Mouse (Mus musculus) heart, embryonic 14.5 days (tissue): ENCODE measurements at regions not wholly inside any gene's neighbourhood (a gene's known extent, or its start where the extent isn't known, plus 50 kb on each side); places are given as distances from the start of the nearest gene placed in this dataset.

Experiments
- ATAC-seq: fragments of 200-750 bp; cut with Nextera tagmentation; 2 replicates; pipeline ENCODE4 v1.8.0; 2017; ENCODE audit warnings: low read depth, moderate TSS enrichment; ENCODE audit not compliant: insufficient number of reproducible peaks, insufficient read depth, low FRiP score
- H3K27ac ChIP-seq, 2 experiments: fragments of 200-500 bp in 1 of 2; fragments of 300-500 bp in 1 of 2; sonication (generic) in 1 of 2; replicated peaks in 1 of 2; 2 replicates each; pipeline ENCODE4 v1.5.1; 2012 to 2014; ENCODE audit warnings: low read depth in 2 of 2, low read length in 2 of 2, control low read depth in 1 of 2, mild to moderate bottlenecking in 1 of 2, mixed read lengths in 1 of 2; ENCODE audit not compliant: control insufficient read depth in 1 of 2, insufficient read depth in 1 of 2
- H3K27me3 ChIP-seq: fragments of 300-500 bp; sonication (generic); 2 replicates; pipeline ENCODE4 v1.6.1; 2014; ENCODE audit warnings: mild to moderate bottlenecking, low read length, control low read depth; ENCODE audit not compliant: control insufficient read depth, insufficient read depth
- H3K36me3 ChIP-seq: fragments of 300-500 bp; sonication (generic); 2 replicates; pipeline ENCODE4 v1.6.1; 2014; ENCODE audit warnings: mild to moderate bottlenecking, control low read depth, low read length, mixed read lengths; ENCODE audit not compliant: control insufficient read depth, insufficient read depth
- H3K4me1 ChIP-seq, 2 experiments: fragments of 200-500 bp in 1 of 2; fragments of 300-500 bp in 1 of 2; sonication (generic) in 1 of 2; 2 replicates each; pipeline ENCODE4 v1.6.1; 2012 to 2014; ENCODE audit warnings: low read length in 2 of 2, control low read depth in 1 of 2, mixed read lengths in 1 of 2; ENCODE audit not compliant: control insufficient read depth in 2 of 2, insufficient read depth in 2 of 2
- H3K4me2 ChIP-seq: fragments of 300-500 bp; sonication (generic); 2 replicates; pipeline ENCODE4 v1.6.1; 2014; ENCODE audit warnings: mild to moderate bottlenecking, low read length
- H3K4me3 ChIP-seq, 2 experiments: fragments of 200-500 bp in 1 of 2; fragments of 300-500 bp in 1 of 2; sonication (generic) in 1 of 2; 2 replicates each; pipeline ENCODE4 v1.5.1; 2012 to 2014; ENCODE audit warnings: low read length in 2 of 2, mild to moderate bottlenecking in 2 of 2, control low read depth in 1 of 2, low read depth in 1 of 2, moderate library complexity in 1 of 2; ENCODE audit not compliant: control insufficient read depth in 1 of 2, insufficient read depth in 1 of 2
- H3K9ac ChIP-seq: fragments of 300-500 bp; sonication (generic); 2 replicates; pipeline ENCODE4 v1.6.1; 2014; ENCODE audit warnings: mild to moderate bottlenecking, low read length
- H3K9me3 ChIP-seq: fragments of 300-500 bp; sonication (generic); 2 replicates; pipeline ENCODE4 v1.6.1; 2016; ENCODE audit warnings: low read length, control low read depth; ENCODE audit not compliant: control insufficient read depth
- WGBS: fragments of 180-500 bp; shearing (Covaris S2); extraction: QIAGEN DNeasy Blood & Tissue Kit; methylation state at CpG from one replicate; pipeline ENCODE4 v1.1.7; 2014; 5-methylcytosine and 5-hydroxymethylcytosine counted together

GRCm38 (mm10) chr1:105900158-105900557 lies 90.0 kb upstream of the Zcchc2 start:
- ATAC-seq = no peak
- no peaks in the 10 kb centered on the region for H3K27me3 ChIP-seq
- no peak overlapping the region for H3K9ac ChIP-seq
- no peaks in the 10 kb centered on the region for H3K4me1 ChIP-seq
- WGBS = 79% methylated on average over 5 of the region's 5 CpGs
- H3K4me2 ChIP-seq = no peak overlapping the region
- H3K9me3 ChIP-seq = no peaks in the 10 kb centered on the region
- no peaks in the 10 kb centered on the region for H3K36me3 ChIP-seq
- H3K27ac ChIP-seq = no peak overlapping the region
- no peak overlapping the region for H3K4me3 ChIP-seq

DNA sequence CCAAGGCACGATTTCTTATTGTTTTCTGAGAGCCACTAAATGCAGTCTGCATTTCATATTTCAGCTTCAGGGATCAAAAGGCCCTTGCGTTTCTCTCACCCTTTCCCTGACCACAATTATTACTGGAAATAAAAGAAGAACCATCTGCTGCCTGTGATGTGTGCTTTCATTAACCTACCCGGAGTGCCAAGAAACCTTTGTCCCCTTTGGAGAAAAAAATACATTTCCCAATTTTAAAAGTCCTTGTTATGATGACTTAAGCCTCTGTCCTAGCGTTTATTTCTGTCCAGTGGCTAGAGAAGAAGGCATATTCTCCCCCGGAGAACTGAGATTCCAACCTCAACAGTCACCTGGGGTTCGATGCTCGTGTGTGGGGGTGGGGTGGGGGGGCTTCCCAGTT lies 89.3 kb upstream of the Zcchc2 start:
- Histone ChIP-seq H3K9me3 (no peaks in the 10 kb centered on the region), H3K36me3 (no peaks in the 10 kb centered on the region), H3K27me3 (no peaks in the 10 kb centered on the region), H3K27ac (no peak overlapping the region), H3K4me2 (no peak overlapping the region), H3K9ac (no peak overlapping the region), H3K4me3 (no peak overlapping the region), H3K4me1 (no peaks in the 10 kb centered on the region)
- no peak for ATAC-seq
- 77% methylated on average over 7 of the region's 7 CpGs for WGBS

- Histone ChIP-seq H3K4me1 (peaks cover 16% of the 10 kb centered on the region in 2 experiments), H3K9me3 (no peaks in the 10 kb centered on the region), H3K27me3 (no peaks in the 10 kb centered on the region), H3K9ac (no peak overlapping the region), H3K36me3 (no peaks in the 10 kb centered on the region), H3K4me3 (no peak overlapping the region), H3K27ac (no peak overlapping the region), H3K4me2 (no peak overlapping the region)
- WGBS = 59% methylated on average over 8 of the region's 8 CpGs
- ATAC-seq = no peak
Observed at GRCm38 (mm10) chr1:105903286-105904115, 86.7 kb upstream of the Zcchc2 start.

GRCm38 (mm10) chr1:105904737-105905136 lies 85.5 kb upstream of the Zcchc2 start:
- ATAC-seq = no peak
- H3K9me3 ChIP-seq = no peaks in the 10 kb centered on the region
- no peak overlapping the region for H3K4me3 ChIP-seq
- H3K9ac ChIP-seq = no peak overlapping the region
- WGBS = 97% methylated on average over 3 of the region's 3 CpGs
- no peak overlapping the region for H3K4me2 ChIP-seq
- H3K4me1 ChIP-seq = peaks cover 17 to 19% of the 10 kb centered on the region in 2 experiments
- H3K36me3 ChIP-seq = no peaks in the 10 kb centered on the region
- H3K27me3 ChIP-seq = no peaks in the 10 kb centered on the region
- H3K27ac ChIP-seq = no peak overlapping the region

DNA sequence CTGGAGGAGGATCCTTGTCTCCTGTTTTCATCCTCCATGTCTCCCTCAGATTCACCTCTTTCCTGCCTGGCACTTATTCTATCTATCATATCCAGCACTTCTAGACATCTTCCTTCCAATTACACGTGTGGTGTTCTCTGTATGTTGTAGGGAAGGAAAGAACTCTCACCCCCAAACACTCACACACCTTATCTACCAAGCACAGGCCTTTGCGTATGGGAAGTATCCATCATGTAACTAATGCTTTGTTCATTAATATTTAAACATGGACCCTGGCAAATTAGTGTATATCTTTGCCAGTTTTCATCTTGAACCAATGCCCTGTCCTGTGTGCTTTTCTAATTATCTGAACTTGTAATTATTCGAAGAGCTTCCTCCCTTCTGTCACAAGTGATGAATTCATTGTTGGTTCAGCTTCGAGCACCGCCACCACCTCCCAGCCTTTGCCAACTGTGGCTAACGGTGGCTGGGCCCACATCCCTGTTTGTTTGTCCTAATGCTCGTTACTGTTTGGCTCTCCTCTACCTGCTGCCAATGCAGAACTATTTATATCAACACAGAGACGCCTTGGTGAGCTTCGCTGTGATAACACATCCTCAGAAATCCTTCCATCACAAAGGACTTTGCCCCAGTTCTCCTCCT lies 84.3 kb upstream of the Zcchc2 start:
- H3K4me1 ChIP-seq = peaks cover 17 to 19% of the 10 kb centered on the region in 2 experiments
- no peak overlapping the region for H3K4me3 ChIP-seq
- no peak overlapping the region for H3K27ac ChIP-seq
- H3K9ac ChIP-seq = no peak overlapping the region
- H3K36me3 ChIP-seq = no peaks in the 10 kb centered on the region
- 56% methylated on average over 9 of the region's 9 CpGs for WGBS
- no peaks in the 10 kb centered on the region for H3K27me3 ChIP-seq
- H3K4me2 ChIP-seq = no peak overlapping the region
- ATAC-seq = no peak
- H3K9me3 ChIP-seq = no peaks in the 10 kb centered on the region

GRCm38 (mm10) chr1:105906427-105906798 lies 83.8 kb upstream of the Zcchc2 start:
- H3K27ac ChIP-seq = no peak overlapping the region
- H3K4me3 ChIP-seq = no peak overlapping the region
- H3K4me2 ChIP-seq = no peak overlapping the region
- ATAC-seq = peak; percentile 15; the same call in 1 of the 2 replicates
- H3K9me3 ChIP-seq = no peaks in the 10 kb centered on the region
- WGBS = 41% methylated on average over 2 of the region's 2 CpGs
- H3K9ac ChIP-seq = no peak overlapping the region
- H3K27me3 ChIP-seq = no peaks in the 10 kb centered on the region
- H3K4me1 ChIP-seq = peaks cover 17 to 19% of the 10 kb centered on the region in 2 experiments
- no peaks in the 10 kb centered on the region for H3K36me3 ChIP-seq

- Histone ChIP-seq H3K4me2 (peak overlapping the region; percentile 33), H3K27ac (peak overlapping the region; percentile 69 to 80)
Observed at GRCm38 (mm10) chr1:105908029-105908876, 82.0 kb upstream of the Zcchc2 start.

More at GRCm38 (mm10) chr1:105908029-105908876, 82.0 kb upstream of the Zcchc2 start:
- Histone ChIP-seq H3K4me1 (peaks cover 17 to 19% of the 10 kb centered on the region in 2 experiments), H3K4me3 (no peak overlapping the region), H3K9me3 (no peaks in the 10 kb centered on the region), H3K9ac (peak overlapping the region; percentile 1; the same call in 1 of the 2 replicates), H3K27me3 (no peaks in the 10 kb centered on the region), H3K36me3 (no peaks in the 10 kb centered on the region)
- ATAC-seq = no peak
- WGBS = 41% methylated on average over 15 of the region's 15 CpGs
